Mouse (Mus musculus) kidney, embryonic 14.5 days (tissue): ENCODE measurements at regions not wholly inside any gene's neighbourhood (a gene's known extent, or its start where the extent isn't known, plus 50 kb on each side); places are given as distances from the start of the nearest gene placed in this dataset.
A peak's percentile ranks its signal among the peaks of the same experiment; 100 is the strongest.
"Not testable (repeated sequence)": the region's sequence is repeated elsewhere in the genome, so short reads cannot be mapped to it uniquely, and the experiment has no call there.

Experiments
- ATAC-seq: fragments of 200-750 bp; cut with Nextera tagmentation; 2 replicates; pipeline ENCODE4 v1.8.0; 2017; ENCODE audit warnings: moderate number of reproducible peaks, mild to moderate bottlenecking, moderate TSS enrichment, moderate library complexity; ENCODE audit not compliant: low FRiP score, low TSS enrichment
- H3K27ac ChIP-seq: fragments of 300-500 bp; sonication (generic); 2 replicates; pipeline ENCODE4 v1.5.1; 2014; ENCODE audit warnings: low read depth, mild to moderate bottlenecking, low read length, moderate library complexity, mixed read lengths
- H3K27me3 ChIP-seq: fragments of 300-500 bp; sonication (generic); 2 replicates; pipeline ENCODE4 v1.6.1; 2014; ENCODE audit warnings: mild to moderate bottlenecking, low read length; ENCODE audit not compliant: control insufficient read depth, insufficient read depth
- H3K36me3 ChIP-seq: fragments of 300-500 bp; sonication (generic); 2 replicates; pipeline ENCODE4 v1.6.1; 2014; ENCODE audit warnings: low read length, mixed read lengths; ENCODE audit not compliant: control insufficient read depth, insufficient read depth
- H3K4me1 ChIP-seq: fragments of 300-500 bp; sonication (generic); 2 replicates; pipeline ENCODE4 v1.6.1; 2014; ENCODE audit warnings: low read length, mixed read lengths; ENCODE audit not compliant: control insufficient read depth, insufficient read depth
- H3K4me2 ChIP-seq: fragments of 300-500 bp; sonication (generic); replicated peaks from 2 replicates; pipeline ENCODE4 v1.6.1; 2014; ENCODE audit warnings: low read depth, mild to moderate bottlenecking, low read length
- H3K4me3 ChIP-seq: fragments of 300-500 bp; sonication (generic); 2 replicates; pipeline ENCODE4 v1.5.1; 2014; ENCODE audit warnings: mild to moderate bottlenecking, low read length
- H3K9ac ChIP-seq: fragments of 300-500 bp; sonication (generic); 2 replicates; pipeline ENCODE4 v1.6.1; 2014; ENCODE audit warnings: low read depth, mild to moderate bottlenecking, low read length, moderate library complexity
- H3K9me3 ChIP-seq: fragments of 300-500 bp; sonication (generic); 2 replicates; pipeline ENCODE4 v1.6.1; 2016; ENCODE audit warnings: low read length; ENCODE audit not compliant: control insufficient read depth
- WGBS: fragments of 180-500 bp; shearing (Covaris S2); extraction: QIAGEN DNeasy Blood & Tissue Kit; methylation state at CpG from one replicate; pipeline ENCODE4 v1.1.7; 2014; 5-methylcytosine and 5-hydroxymethylcytosine counted together

DNA sequence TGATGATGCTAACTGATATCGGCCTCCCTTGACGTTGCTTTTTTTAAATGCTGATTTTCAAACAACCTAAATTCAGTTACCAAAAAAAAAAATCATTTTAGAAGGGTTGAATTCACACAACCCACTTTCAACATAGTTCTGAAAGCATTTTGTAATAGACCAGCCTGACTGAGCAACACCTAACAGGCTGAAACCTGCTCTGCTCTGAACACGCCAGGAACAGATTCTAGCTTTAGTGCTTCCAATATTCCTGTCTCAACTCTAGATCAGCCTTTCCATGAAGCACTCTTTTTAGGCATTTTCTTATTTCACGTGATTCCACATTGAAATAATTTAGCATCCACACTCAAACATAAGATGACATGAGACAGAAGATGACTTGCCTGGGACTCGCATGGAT is 789.6 kb upstream of the Pou3f3 start:
- H3K9me3 ChIP-seq: no peaks in the 10 kb centered on the region
- H3K27me3 ChIP-seq: no peaks in the 10 kb centered on the region
- no peaks in the 10 kb centered on the region for H3K36me3 ChIP-seq
- H3K4me1 ChIP-seq: no peaks in the 10 kb centered on the region
- no peak for ATAC-seq
- no peak overlapping the region for H3K4me3 ChIP-seq
- no peak overlapping the region for H3K27ac ChIP-seq
- no peak overlapping the region for H3K4me2 ChIP-seq
- no peak overlapping the region for H3K9ac ChIP-seq
- WGBS: 90% methylated on average over 5 of the region's 5 CpGs

DNA sequence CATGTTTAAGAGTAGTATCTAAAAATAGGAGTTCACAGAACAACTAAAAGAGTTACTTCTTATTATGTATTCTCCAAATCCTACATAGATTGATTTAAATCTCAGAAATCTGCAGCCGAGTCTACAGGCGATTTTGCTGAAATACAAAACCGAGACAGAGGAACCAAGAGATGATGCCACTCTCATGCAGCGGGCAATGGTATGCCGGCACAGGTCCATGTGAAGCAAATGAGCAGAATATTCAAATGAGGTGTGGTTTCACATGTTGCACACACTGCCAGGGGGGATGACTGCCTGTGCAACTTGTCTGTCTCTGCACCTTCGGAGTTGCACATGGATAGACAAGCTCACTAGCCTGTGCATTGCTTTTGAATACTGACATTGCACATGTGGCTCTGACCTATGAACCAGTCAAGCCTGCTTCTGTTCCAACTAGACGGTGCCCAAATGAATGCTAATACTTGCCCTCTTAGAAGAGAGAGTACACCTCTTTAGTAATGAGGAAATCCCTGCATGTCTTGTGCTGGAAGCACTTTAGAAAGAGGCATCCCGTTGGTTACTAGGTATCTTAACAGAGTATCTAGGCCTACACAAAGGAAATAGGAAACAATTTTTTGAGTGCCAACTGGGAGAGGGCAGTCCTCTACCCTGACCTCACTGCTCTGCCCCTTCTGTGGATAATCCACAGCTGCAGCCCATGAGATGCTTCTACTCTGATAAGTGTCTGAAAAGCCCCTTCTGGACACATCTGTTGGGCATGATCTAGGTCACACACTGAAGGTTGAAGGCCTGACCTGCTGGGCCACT is 787.4 kb upstream of the Pou3f3 start:
- ATAC-seq: no peak
- no peak overlapping the region for H3K4me3 ChIP-seq
- H3K27me3 ChIP-seq: no peaks in the 10 kb centered on the region
- WGBS: 89% methylated on average over 8 of the region's 8 CpGs
- H3K9me3 ChIP-seq: no peaks in the 10 kb centered on the region
- H3K36me3 ChIP-seq: no peaks in the 10 kb centered on the region
- no peaks in the 10 kb centered on the region for H3K4me1 ChIP-seq
- no peak overlapping the region for H3K27ac ChIP-seq
- H3K4me2 ChIP-seq: no peak overlapping the region
- no peak overlapping the region for H3K9ac ChIP-seq

DNA sequence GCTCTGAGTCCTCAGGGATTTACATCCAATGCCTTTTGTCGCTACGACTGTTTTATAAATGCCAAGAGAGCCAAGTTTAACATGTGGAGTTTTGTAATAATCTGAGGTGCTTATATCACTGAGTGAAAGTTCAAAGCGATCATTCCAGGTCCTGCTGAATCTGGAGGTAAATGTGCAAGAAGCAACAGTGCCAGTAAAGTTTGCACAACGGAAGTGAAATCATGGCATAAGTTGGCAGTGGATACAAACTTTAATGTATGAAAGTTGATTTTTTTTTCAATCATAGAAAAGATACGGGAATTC is 786.8 kb upstream of the Pou3f3 start:
- Histone ChIP-seq H3K27ac (no peak overlapping the region), H3K4me1 (no peaks in the 10 kb centered on the region), H3K4me3 (no peak overlapping the region), H3K9ac (no peak overlapping the region), H3K4me2 (no peak overlapping the region), H3K9me3 (no peaks in the 10 kb centered on the region), H3K36me3 (no peaks in the 10 kb centered on the region), H3K27me3 (no peaks in the 10 kb centered on the region)
- ATAC-seq: no peak
- 91% methylated on average over 5 of the region's 5 CpGs for WGBS

DNA sequence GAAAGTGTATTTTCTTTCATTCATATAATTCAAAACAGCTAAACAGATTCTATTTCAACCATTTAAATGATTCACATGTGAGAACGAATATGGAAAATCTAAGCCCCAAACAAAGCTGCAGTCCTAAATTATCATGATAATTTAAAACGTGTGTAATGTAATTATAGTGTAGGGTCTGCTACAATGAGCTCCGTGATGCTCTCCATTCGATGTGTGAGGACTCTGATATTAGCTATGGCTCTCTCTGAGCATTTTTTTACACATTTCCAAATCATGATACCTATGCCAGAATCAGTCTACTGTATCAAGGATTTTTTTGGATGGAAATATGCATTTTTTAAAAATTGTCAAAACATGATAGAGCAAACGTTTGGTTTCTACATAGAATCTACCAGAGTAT is 785.8 kb upstream of the Pou3f3 start:
- Histone ChIP-seq H3K27me3 (no peaks in the 10 kb centered on the region), H3K9ac (no peak overlapping the region), H3K9me3 (no peaks in the 10 kb centered on the region), H3K4me1 (no peaks in the 10 kb centered on the region), H3K4me3 (no peak overlapping the region), H3K36me3 (no peaks in the 10 kb centered on the region), H3K27ac (no peak overlapping the region), H3K4me2 (no peak overlapping the region)
- no peak for ATAC-seq
- 82% methylated on average over 5 of the region's 5 CpGs for WGBS

DNA sequence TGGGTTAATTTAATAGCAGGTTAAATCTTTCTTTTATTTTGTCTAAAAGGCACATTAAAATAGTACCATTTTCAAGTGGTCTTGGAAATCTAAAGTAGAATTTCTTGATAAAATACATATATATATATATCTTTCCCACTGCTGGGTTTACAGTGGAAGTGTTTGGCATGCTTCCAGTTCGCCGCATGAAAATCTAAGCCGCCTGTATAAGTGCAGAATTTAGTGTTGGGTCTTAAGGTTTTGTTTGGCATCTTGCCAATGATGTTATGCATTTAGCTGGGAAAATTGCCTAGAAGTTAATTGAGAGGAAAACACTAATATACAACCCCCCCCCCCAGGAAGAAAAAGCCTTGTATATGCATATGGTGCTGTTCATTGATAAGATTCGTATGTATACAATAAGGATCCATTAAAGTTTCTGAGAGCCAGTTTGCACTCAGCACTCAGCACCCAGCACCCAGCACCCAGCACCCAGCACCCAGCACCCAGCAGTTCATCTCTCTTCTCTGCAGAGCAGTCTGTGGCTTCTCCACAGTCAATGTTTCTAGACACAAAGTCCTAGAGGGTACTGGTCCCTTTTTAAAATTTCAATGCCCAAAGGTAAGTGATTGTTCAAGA is 778.7 kb upstream of the Pou3f3 start:
- Histone ChIP-seq H3K27me3 (no peaks in the 10 kb centered on the region), H3K9ac (no peak overlapping the region), H3K4me2 (no peak overlapping the region), H3K9me3 (no peaks in the 10 kb centered on the region), H3K27ac (no peak overlapping the region), H3K4me1 (no peaks in the 10 kb centered on the region), H3K4me3 (no peak overlapping the region), H3K36me3 (no peaks in the 10 kb centered on the region)
- WGBS: 43% methylated on average over 4 of the region's 4 CpGs
- peak; percentile 66; the same call in 1 of the 2 replicates for ATAC-seq

DNA sequence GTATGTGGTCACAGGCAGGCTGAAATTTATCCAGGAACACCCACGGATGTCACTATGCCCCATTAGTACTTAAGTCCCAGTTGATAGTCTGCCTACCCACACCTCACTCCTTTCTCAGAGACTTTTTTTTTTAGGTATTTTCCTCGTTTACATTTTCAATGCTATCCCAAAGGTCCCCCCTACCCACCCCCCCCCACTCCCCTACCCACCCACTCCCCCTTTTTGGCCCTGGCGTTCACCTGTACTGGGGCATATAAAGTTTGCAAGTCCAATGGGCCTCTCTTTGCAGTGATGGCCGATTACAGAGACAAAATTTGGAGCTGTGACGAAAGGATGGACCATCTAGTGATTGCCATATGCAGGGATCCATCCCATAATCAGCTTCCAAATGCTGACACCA is 777.8 kb upstream of the Pou3f3 start:
- H3K9me3 ChIP-seq, H3K27me3 ChIP-seq, H3K9ac ChIP-seq, H3K4me3 ChIP-seq, H3K27ac ChIP-seq, H3K36me3 ChIP-seq, ATAC-seq, H3K4me2 ChIP-seq, H3K4me1 ChIP-seq: not testable (repeated sequence)
- 73% methylated on average over 5 of the region's 5 CpGs for WGBS

DNA sequence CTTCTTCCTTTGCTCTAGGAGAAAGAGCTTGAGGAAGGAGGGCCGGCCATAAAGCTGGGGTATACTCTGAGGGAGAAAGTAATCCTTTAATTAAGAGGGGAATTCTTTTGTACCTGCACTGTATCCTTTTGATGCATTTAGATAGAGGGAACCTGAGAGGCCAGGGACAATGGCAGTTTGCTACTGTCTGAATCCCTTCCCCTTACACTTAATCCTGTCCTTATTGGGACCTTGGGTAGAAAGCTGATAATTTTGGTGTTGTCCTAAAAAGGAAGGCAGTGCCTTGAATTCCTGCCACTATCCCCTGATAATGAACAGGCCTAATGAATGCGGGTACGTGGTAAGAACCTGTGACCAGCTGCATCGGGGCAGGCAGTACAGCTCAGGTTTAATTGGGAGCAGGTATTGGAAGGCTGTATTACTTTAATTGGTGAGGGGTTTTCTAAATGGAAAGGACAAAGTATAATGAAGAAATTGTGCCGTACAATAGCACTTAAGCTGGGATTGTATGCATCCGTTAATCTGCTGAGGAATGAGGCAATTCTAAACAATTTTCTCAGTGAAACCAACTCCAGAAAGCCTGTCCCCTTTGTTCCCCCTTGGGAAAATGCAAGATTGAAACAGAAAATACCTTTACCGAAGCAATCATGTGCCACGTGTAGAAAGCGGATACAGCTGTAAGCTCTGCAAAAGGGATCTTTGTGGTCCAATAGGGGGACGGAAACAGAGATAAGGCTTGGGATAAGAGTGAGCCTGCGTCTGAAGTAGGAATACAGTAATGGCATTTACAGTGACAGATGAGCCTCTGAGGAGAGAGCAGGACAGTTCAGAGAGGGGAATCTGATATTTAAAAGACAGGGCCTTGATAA is 776.9 kb upstream of the Pou3f3 start:
- no peaks in the 10 kb centered on the region for H3K27me3 ChIP-seq
- H3K9ac ChIP-seq: no peak overlapping the region
- no peak overlapping the region for H3K4me3 ChIP-seq
- peak overlapping the region; percentile 5; the same call in 1 of the 2 replicates for H3K4me2 ChIP-seq
- no peaks in the 10 kb centered on the region for H3K4me1 ChIP-seq
- H3K9me3 ChIP-seq: no peaks in the 10 kb centered on the region
- no peaks in the 10 kb centered on the region for H3K36me3 ChIP-seq
- H3K27ac ChIP-seq: no peak overlapping the region
- 59% methylated on average over 11 of the region's 11 CpGs for whole genome bisulfite sequencing
- no peak for ATAC-seq

DNA sequence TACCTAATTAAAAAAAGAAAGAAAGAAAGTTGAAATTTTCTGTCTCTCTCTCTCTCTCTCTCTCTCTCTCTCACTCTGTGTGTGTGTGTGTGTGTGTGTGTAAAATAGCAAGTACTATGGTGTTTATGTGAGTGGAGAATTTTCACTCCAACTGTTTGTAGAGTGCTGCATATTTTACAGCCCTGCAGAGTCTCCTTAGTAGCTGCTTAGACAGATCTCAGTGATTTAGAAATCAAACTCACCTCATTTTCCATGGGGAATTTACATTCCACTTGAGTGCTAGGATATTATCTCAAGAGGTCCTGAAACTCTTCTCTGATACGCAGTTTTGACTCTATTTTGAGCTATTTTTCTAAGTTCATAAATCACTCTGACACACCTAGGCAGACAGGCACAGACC is 761.8 kb upstream of the Pou3f3 start:
- H3K4me3 ChIP-seq: no peak overlapping the region
- no peak overlapping the region for H3K9ac ChIP-seq
- H3K27me3 ChIP-seq: no peaks in the 10 kb centered on the region
- H3K4me2 ChIP-seq: no peak overlapping the region
- H3K4me1 ChIP-seq: no peaks in the 10 kb centered on the region
- ATAC-seq: no peak
- H3K36me3 ChIP-seq: no peaks in the 10 kb centered on the region
- no peak overlapping the region for H3K27ac ChIP-seq
- WGBS: 77% methylated on average over 1 of the region's 1 CpGs
- H3K9me3 ChIP-seq: no peaks in the 10 kb centered on the region

DNA sequence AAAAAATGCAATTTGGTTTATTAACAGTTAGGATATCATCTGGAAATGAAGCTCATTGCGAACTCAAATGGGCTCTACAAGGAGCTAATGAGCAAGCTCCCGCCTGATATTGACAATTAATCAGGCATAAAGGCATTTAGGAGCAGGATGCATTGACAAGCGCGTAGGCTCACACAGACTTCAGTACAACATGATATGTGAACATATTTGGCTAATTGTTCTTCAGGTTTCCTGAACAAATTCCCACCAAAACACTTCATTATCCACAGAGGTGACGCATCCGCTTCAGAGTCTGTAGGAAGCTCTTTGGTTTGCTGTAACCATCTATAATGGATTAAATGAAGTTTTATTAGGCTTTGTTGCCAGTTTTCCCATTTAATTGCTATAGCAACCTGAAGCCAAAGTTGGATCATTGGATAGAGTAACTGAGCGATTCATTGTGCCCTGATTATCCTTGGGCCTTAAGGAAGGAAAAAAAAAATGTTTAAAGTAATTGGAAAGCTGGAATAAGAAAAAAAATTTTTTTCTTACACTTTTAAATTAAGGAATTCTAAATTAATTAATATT is 759.6 kb upstream of the Pou3f3 start:
- no peaks in the 10 kb centered on the region for H3K4me1 ChIP-seq
- no peaks in the 10 kb centered on the region for H3K9me3 ChIP-seq
- H3K4me2 ChIP-seq: no peak overlapping the region
- H3K27ac ChIP-seq: no peak overlapping the region
- no peak for ATAC-seq
- H3K9ac ChIP-seq: no peak overlapping the region
- no peaks in the 10 kb centered on the region for H3K27me3 ChIP-seq
- no peaks in the 10 kb centered on the region for H3K36me3 ChIP-seq
- WGBS: 92% methylated on average over 7 of the region's 7 CpGs
- no peak overlapping the region for H3K4me3 ChIP-seq
